Mouse (Mus musculus) inflammation-experienced regulatory T-cells, adult 6 months (primary cell): ENCODE measurements around the gene Irf9. TPM values are rescaled to one million over a fixed set of nuclear protein-coding genes. Genes with fewer than 3 reads are reported as not detected.

ENCODE experiments used
- ATAC-seq: one replicate; pipeline ENCODE4 v1.8.0; 2017
- polyA plus RNA-seq, 3 experiments: library from polyadenylated mRNA; unstranded; fragments of 100-300 nt; shearing (Covaris generic); gene quantifications; one replicate each; pipeline ENCODE4 v1.2.1; 2017

Irf9 gene
- polyA plus RNA-seq, 3 experiments from 2014 or later, result 120 to 174 (median 141) TPM

- no peak for ATAC-seq
Measured at GRCm38 (mm10) chr14:55581981-55582681, 21.2 kb upstream of the Irf9 start.

DNA sequence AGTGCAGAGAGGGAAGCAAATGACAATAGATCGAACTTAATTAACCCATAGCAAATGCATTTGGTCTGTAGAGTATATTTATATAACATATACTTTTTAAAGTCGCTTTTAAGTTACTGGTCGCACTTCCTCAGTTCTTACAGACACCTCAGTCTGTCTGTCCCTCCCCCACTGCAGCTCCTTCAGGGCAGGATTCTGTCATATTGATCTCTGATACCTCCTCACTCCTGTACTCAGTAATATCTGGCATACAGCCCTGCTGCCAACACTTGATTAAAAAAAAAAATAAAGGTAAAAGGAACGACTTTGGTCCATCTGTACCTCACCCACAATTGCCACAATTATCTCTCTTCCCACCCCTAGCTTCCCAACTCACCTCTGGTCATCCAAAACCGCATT, 19.1 kb upstream of the Irf9 start:
- no peak for ATAC-seq

GRCm38 (mm10) chr14:55584702-55585565, 18.4 kb upstream of the Irf9 start, which contains the start of gene Emc9:
Gene Emc9 (minus strand): TSS chr14:55585302.
- ATAC-seq, result peak; percentile 80

DNA sequence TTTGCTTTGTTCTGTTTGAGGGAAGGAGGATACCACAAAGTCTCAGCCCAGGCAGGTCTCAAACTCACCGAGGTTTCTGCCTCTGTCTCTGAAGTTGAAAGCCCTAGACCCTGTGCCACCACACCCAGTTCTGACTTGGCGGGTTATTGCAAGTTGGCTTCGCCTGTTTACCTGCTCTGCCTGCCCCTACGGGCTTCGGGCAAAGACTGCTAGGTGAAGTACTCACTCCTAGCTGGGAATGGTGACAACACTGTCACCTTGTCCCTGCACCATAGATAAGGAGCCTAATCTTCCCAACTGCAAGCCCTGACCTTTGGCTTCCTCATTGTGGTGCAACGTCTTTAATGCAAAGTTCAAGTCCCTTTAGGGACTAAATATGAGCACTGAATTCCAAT, 17.8 kb upstream of the Irf9 start:
- ATAC-seq, result peak; percentile 27

DNA sequence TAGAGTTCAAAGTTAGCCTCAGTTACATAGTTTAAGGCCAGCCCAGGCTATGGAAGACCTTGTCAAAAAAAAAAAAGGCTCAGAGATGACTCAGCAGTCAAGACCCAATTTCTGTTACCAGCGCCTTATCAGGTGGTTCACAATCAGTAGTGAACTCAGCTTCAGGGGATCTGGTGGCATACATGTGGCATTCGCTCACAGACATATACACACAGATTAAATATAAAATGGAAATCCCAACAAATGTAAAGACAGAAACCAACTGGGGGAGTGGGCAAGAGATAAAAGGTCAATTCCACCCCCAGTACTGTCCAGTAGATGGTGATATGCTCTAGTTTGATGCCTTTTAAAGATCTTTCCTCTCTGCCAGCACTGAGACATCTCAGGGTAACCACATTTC, 17.2 kb upstream of the Irf9 start:
- no peak for ATAC-seq

DNA sequence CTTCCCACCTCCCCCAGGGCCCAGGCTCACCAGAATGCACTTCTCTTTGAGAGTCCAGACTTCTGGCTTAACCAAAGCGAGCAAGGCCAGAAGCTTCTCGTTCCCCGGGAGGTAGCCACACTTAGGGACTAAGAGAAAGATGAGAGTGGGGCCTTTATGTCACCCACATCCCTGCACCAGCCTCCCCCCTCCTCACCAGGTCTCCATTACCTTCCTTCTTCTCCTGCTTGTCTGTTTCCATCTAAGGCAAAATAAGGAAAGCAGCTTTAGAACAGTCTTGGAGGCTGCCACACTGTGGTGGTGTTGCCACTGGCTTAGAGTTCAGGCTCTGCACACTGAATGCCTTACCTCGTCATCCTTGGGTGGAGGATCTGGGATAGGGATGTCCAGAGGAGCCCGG, 14.1 kb upstream of the Irf9 start:
- no peak for ATAC-seq

GRCm38 (mm10) chr14:55589771-55590448, 13.5 kb upstream of the Irf9 start:
- peak; percentile 32 for ATAC-seq

GRCm38 (mm10) chr14:55590748-55591330, 12.5 kb upstream of the Irf9 start, which contains the start of gene Psme2:
Gene Psme2 (minus strand): TSS chr14:55591113.
- ATAC-seq, result peak; percentile 57

DNA sequence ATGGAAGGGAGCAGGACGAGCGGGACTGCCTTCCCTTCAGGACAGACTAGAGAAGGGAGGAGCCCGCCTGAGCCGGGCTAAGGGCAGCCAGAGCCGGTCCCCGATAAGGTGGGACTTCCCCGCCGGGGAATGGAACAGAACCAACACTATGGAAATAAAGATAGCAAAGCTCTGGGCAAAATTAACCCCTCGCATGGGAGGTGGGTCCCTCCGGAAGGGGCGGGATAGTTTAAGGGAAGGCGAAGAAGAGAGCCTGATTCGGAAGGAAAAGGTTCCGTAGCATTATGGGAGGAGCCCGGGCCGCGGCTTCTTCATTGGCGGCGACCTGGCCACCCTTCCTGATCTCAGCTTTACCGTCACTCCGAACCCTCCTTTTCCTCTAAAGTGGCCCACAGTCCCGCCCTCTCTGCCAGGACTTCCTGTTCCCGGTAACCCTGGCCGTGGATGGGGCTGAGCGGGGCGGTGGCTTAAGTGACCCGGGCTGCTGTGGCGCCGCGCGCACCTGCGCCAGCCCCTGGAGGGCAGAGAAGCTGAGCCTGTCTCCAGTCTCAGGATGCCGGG, 12.0 kb upstream of the Irf9 start, which contains the start of gene Rnf31:
Rnf31 (plus strand) TSS at position 378 of the 561 bp plus-strand sequence.
- peak; percentile 75 for ATAC-seq

GRCm38 (mm10) chr14:55592226-55592625, 11.1 kb upstream of the Irf9 start:
- ATAC-seq, result no peak

DNA sequence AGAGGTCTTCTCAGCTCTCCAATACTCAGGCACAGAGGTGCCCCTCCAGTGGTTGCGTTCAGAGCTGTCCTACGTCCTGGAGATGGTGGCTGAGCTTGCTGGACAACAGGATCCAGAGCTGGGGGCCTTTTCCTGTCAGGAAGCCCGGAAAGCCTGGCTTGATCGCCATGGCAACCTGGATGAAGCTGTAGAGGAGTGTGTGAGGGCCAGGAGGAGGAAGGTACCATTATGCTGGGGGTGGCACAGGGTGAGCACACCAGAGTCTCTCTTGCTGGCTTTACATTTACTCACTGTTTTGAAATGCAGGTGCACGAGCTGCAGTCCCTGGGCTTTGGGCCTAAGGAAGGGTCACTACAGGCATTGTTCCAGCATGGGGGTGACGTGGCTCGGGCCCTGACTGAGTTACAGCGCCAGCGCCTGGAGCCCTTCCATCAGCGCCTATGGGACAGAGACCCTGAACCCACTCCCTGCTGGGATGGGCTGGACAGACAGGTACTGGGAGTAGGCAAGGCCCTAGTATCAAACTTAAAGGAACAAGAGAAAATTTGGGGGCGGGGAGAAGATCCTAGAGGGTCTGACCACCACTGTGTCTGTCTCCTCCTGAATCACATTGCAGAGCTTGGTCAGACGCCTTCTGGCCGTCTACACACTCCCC, 7.2 kb upstream of the Irf9 start:
- no peak for ATAC-seq

- ATAC-seq, result no peak
Measured at GRCm38 (mm10) chr14:55598521-55599390, 4.6 kb upstream of the Irf9 start.

- peak; percentile 97 for ATAC-seq
Measured at GRCm38 (mm10) chr14:55603633-55604576, 534 bp downstream of the Irf9 start.

DNA sequence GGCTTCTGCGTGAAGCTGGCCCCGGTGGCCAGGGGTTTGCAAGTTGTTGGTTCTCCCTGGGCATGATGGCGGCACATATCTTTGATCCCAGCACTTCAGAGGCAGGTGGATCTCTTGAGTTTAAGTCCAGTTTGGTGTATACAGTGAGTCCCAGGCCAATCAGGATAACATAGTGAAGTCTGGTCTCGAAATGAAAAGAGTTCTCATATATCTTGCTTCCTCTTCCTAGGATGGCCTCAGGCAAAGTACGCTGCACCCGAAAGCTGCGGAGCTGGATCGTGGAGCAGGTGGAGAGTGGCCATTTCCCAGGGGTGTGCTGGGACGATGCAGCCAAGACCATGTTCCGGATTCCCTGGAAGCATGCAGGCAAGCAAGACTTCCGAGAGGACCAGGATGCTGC, 1.5 kb downstream of the Irf9 start:
- ATAC-seq, result no peak

DNA sequence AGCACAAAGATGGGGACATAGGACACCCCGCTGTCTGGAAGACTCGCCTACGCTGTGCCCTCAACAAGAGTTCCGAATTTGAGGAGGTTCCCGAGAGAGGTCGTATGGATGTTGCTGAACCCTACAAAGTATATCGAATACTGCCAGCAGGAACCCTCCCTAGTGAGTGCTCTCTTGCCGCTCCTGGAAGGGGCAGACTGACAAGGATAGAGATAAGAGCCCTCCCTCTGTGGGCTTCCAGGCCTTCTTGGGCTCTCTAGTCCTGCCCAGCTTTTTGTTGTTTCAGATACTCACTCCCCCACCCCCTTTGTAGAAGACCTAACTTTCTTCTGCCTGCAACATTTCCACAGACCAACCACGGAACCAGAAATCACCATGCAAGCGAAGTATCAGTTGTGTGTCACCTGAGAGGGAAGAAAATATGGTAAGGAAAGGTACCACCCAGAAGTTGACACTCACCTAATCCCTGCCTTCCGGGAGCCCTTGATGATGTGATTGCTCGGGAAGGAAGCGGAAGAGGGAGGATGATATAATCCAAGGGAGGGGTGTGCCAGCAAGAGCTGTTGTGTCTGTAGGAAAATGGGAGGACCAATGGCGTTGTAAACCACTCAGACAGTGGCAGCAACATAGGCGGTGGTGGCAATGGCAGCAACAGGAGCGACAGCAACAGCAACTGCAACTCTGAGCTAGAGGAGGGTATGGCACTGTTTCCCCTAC, 2.5 kb downstream of the Irf9 start:
- no peak for ATAC-seq

DNA sequence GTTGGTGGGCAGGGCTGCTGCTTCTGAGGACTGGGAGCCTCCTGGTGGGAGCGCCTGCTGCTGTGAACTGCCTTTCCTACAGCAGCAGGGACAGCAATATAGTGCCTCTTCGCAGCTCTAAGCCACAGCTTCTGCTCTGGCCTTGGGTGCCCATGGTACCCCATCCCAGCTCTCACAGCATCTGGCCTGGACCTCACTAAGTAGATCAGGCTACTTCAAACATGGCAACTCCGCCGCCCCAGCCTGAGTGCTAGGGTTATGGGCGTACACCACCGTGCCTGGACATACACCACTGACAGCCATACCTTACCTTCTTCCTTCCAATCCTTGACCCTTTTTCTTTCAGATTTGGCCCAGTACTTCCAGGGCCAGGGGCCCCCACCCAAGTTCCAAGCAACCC, 5.0 kb downstream of the Irf9 start:
- ATAC-seq, result no peak

DNA sequence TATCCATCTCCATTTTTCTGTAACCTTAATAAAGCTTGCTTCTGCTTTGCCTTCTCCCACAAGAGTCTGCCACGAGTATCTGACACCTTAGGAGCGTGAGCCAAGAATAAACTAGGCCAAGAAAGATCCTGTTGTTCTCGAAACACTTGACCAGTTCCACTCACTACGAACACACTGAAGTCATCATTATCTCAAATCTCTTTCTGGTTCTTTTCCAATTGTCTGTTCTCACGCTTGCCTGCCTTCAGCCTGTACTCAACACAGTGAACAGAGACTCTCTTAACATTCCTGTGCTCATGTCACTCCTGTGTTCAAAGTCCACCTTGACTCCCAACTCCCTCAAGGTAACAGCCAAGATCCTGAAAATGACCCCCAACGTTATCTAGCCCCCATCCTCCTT, 10.0 kb downstream of the Irf9 start:
- no peak for ATAC-seq

- ATAC-seq, result no peak
Measured at GRCm38 (mm10) chr14:55614565-55615178, 11.3 kb downstream of the Irf9 start.
